Comparison of ENCODE assay signal across 15 mouse cellular contexts in the genomic region with DNA sequence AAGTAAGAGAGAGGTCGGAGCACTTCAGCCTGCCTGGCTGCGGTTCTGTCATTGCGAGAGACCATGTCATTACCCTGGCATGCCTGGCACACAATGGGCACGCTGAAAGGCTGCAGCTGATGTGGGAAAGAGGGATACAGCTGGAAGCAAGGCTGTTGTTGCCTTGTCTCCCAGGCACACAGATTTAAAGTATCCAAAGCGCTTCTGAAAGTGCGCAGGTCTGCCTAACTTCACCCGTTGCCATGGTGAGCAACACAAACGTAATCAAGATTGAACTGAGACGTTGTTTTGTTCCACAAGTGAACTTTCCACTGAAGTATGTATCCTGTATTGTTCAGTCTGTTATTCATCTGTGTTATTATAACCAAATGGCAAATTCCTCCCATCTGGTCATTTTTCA. TPM values are rescaled to one million over a fixed set of nuclear protein-coding genes. Genes with fewer than 3 reads are reported as not detected.
DNase-seq lines count a peak whose midpoint lies in the region; ATAC-seq and TF ChIP-seq lines count a peak whose summit lies in the region.
"Had no signal": no experiment of that assay in that cellular context is flagged by ENCODE, and none has a peak within 500 bp of the region (broad histone marks: within the 10 kb centered on the region; RNA-seq: fewer than 3 reads in every experiment).

No protein-coding gene starts in this region.

- no peak overlapping the region for H3K4me2 ChIP-seq in hindbrain, embryonic 13.5 days
- H3K4me2 ChIP-seq in hindbrain, embryonic 11.5 days (replicated peaks; ENCODE audit: low read depth, low read length), result no peak overlapping the region
- peak overlapping the region; percentile 42 for H3K4me2 ChIP-seq in hindbrain, embryonic 16.5 days (ENCODE audit: low read length)
- H3K4me2 ChIP-seq: limb, embryonic 15.5 days; lung, embryonic 15.5 days had no signal

- ATAC-seq in hindbrain, embryonic 13.5 days (ENCODE audit: low FRiP score), result no peak
- ATAC-seq in hindbrain, embryonic 11.5 days (ENCODE audit: low FRiP score), result no peak
- ATAC-seq in hindbrain, embryonic 16.5 days, result peak; percentile 53; the same call in 1 of the 2 replicates

- H3K4me1 ChIP-seq in hindbrain, embryonic 13.5 days (replicated peaks), result peaks cover 10% of the 10 kb centered on the region
- H3K4me1 ChIP-seq in hindbrain, embryonic 11.5 days (replicated peaks; ENCODE audit: control insufficient read depth, insufficient read depth, low read length), result peaks cover 4% of the 10 kb centered on the region; the same call in 1 of the 2 replicates
- H3K4me1 ChIP-seq in testis, adult 2 months (ENCODE audit: control insufficient read depth, insufficient read depth, low read length), result peaks cover 2% of the 10 kb centered on the region
- peaks cover 9% of the 10 kb centered on the region for H3K4me1 ChIP-seq in hindbrain, embryonic 16.5 days (ENCODE audit: control insufficient read depth, insufficient read depth, low read depth, low read length)
- H3K4me1 ChIP-seq: limb, embryonic 15.5 days; lung, embryonic 15.5 days had no signal

- H3K27ac ChIP-seq in hindbrain, embryonic 13.5 days, result no peak overlapping the region
- no peak overlapping the region for H3K27ac ChIP-seq in hindbrain, embryonic 11.5 days (ENCODE audit: low read depth, low read length)
- no peak overlapping the region for H3K27ac ChIP-seq in testis, adult 2 months (ENCODE audit: control insufficient read depth, insufficient read depth, low read depth, low read length)
- no peak overlapping the region for H3K27ac ChIP-seq in hindbrain, embryonic 16.5 days (ENCODE audit: low read depth, low read length)
- H3K27ac ChIP-seq: limb, embryonic 15.5 days; lung, embryonic 15.5 days had no signal

- peak; percentile 36; the same call in 1 of the 2 replicates for TF ChIP-seq POLR2A in testis, adult 2 months (IDR thresholded peaks at IDR 0.05; ENCODE audit: control insufficient read depth, low read depth, low read length)

- no peak for DNase-seq in hindbrain, embryonic 11.5 days (ENCODE audit: low spot score)
- no peak for DNase-seq in testis, postnatal 14 days (ENCODE audit: low spot score)
- no peak for DNase-seq in urinary bladder, postnatal 36 days (ENCODE audit: low spot score in 2 of 2)
- no peak for DNase-seq in cerebellum, adult 9-11 months
- no peak for DNase-seq in frontal cortex, postnatal 25 days (ENCODE audit: low spot score in 2 of 2)
- DNase-seq: cerebellum, adult 9-10 months; heart, postnatal 14 days; kidney, adult 18-20 months; thymus, postnatal 4 days had no signal

- 37% methylated on average over 9 of the region's 9 CpGs for WGBS in hindbrain, embryonic 13.5 days
- 67% methylated on average over 9 of the region's 9 CpGs for WGBS in hindbrain, embryonic 11.5 days
- WGBS in hindbrain, embryonic 16.5 days, result 38% methylated on average over 9 of the region's 9 CpGs

- no peaks in the 10 kb centered on the region for H3K9me3 ChIP-seq in hindbrain, embryonic 13.5 days
- no peaks in the 10 kb centered on the region for H3K9me3 ChIP-seq in hindbrain, embryonic 11.5 days (ENCODE audit: control insufficient read depth, low read length)
- no peaks in the 10 kb centered on the region for H3K9me3 ChIP-seq in hindbrain, embryonic 16.5 days (ENCODE audit: control insufficient read depth, low read length)
- H3K9me3 ChIP-seq: limb, embryonic 15.5 days; lung, embryonic 15.5 days had no signal

- H3K36me3 ChIP-seq in hindbrain, embryonic 13.5 days, result no peaks in the 10 kb centered on the region
- H3K36me3 ChIP-seq in hindbrain, embryonic 11.5 days (ENCODE audit: control insufficient read depth, insufficient read depth, low read length), result no peaks in the 10 kb centered on the region
- H3K36me3 ChIP-seq in testis, adult 2 months (ENCODE audit: control insufficient read depth, insufficient read depth, low read length), result no peaks in the 10 kb centered on the region
- H3K36me3 ChIP-seq in hindbrain, embryonic 16.5 days (ENCODE audit: control insufficient read depth, insufficient read depth, low read length), result no peaks in the 10 kb centered on the region
- H3K36me3 ChIP-seq: limb, embryonic 15.5 days; lung, embryonic 15.5 days had no signal

- peaks cover 7% of the 10 kb centered on the region; the same call in 1 of the 2 replicates for H3K27me3 ChIP-seq in hindbrain, embryonic 13.5 days
- no peaks in the 10 kb centered on the region for H3K27me3 ChIP-seq in hindbrain, embryonic 11.5 days (ENCODE audit: control insufficient read depth, insufficient read depth, low read length)
- no peaks in the 10 kb centered on the region for H3K27me3 ChIP-seq in testis, adult 2 months (ENCODE audit: control insufficient read depth, insufficient read depth, low read length)
- no peaks in the 10 kb centered on the region for H3K27me3 ChIP-seq in hindbrain, embryonic 16.5 days (replicated peaks; ENCODE audit: control insufficient read depth, insufficient read depth, low read length)
- H3K27me3 ChIP-seq: limb, embryonic 15.5 days; lung, embryonic 15.5 days had no signal

- 0 out of 2 replicates have a peak overlapping the region, but pooled peaks have one; percentile 11 for H3K9ac ChIP-seq in hindbrain, embryonic 13.5 days
- H3K9ac ChIP-seq in hindbrain, embryonic 11.5 days (ENCODE audit: low read depth, low read length), result no peak overlapping the region
- peak overlapping the region; percentile 14 for H3K9ac ChIP-seq in hindbrain, embryonic 16.5 days (ENCODE audit: low read depth, low read length)
- H3K9ac ChIP-seq: limb, embryonic 15.5 days; lung, embryonic 15.5 days had no signal

- no peak for TF ChIP-seq CTCF in testis, adult 2 months (IDR thresholded peaks at IDR 0.05; ENCODE audit: control insufficient read depth, insufficient read depth, insufficient replicate concordance, low read depth, low read length)

- H3K4me3 ChIP-seq in hindbrain, embryonic 13.5 days, result no peak overlapping the region
- H3K4me3 ChIP-seq in hindbrain, embryonic 11.5 days (ENCODE audit: low read depth, low read length), result no peak overlapping the region
- H3K4me3 ChIP-seq in testis, adult 2 months (ENCODE audit: control insufficient read depth, low read depth, low read length), result peak overlapping the region; percentile 64
- H3K4me3 ChIP-seq in hindbrain, embryonic 16.5 days (ENCODE audit: low read length), result no peak overlapping the region
- H3K4me3 ChIP-seq: limb, embryonic 15.5 days; lung, embryonic 15.5 days had no signal

RNA-seq across cellular contexts. Expression of a gene that starts 1.8 kb away (rescaled TPM):
- not detected in 2 replicates for polyA plus RNA-seq in hindbrain, embryonic 13.5 days (2015; fragmentation: Nextera tagmentation; extraction: Ambion mirVana)
- polyA plus RNA-seq in hindbrain, embryonic 11.5 days (2014; fragmentation: Nextera tagmentation; extraction: Ambion mirVana), result not detected in 2 replicates
- 144 and 158 TPM in 2 replicates for polyA plus RNA-seq in testis, adult 2 months (2012; rRNA removed)
- not detected in 2 replicates for polyA plus RNA-seq in hindbrain, embryonic 16.5 days (2015; fragmentation: Nextera tagmentation; extraction: Ambion mirVana)
- polyA plus RNA-seq: C2C12; limb, embryonic 15.5 days; lung, embryonic 15.5 days had no signal

Comparison
In these comparisons a context has a peak if more than half of its experiments do, and no peak if none do; other contexts are left out.
1. RNA of a gene that starts 1.8 kb away (polyA plus RNA-seq): 144 to 158 TPM in testis, adult 2 months; not detected in hindbrain, embryonic 13.5 days, not detected in hindbrain, embryonic 11.5 days and not detected in hindbrain, embryonic 16.5 days; every median in the first group is over 100 times any median in the second.